Mouse (Mus musculus) B cell, adult 2 months (primary cell): ENCODE measurements around the gene Eif3d.
"Not testable (repeated sequence)": the region's sequence is repeated elsewhere in the genome, so short reads cannot be mapped to it uniquely, and the experiment has no call there.

Experiments
- DNase-seq, 2 experiments: peaks; one replicate each; pipeline ENCODE4 v3.0.0; 2022

Eif3d gene

GRCm38 (mm10) chr15:77970470-77971292, at the start of gene Eif3d:
TSS of gene Eif3d (minus strand) at chr15:77970813.
- DNase-seq, result peak; percentile 97 to 98

DNA sequence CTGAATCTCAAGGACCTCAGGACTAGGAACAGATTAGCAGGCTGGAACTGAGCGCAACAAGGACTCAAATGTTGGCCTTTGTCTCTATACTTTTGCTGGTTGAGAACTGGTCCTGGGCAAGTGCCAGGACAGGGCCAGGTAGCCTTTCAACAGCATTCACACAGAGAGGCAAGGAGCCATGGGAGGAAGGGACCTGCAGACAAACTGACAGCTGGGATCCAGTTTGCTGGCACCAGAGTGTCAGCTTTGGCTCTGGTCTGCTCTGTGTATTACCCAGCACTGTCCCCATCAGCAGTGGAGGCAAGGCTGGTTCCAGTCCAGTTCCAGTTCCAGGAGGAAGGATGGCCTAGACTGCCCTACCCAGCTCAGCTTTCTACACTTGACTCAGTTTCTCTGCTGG, 43.4 kb upstream of the Eif3d start:
- DNase-seq, result no peak

DNA sequence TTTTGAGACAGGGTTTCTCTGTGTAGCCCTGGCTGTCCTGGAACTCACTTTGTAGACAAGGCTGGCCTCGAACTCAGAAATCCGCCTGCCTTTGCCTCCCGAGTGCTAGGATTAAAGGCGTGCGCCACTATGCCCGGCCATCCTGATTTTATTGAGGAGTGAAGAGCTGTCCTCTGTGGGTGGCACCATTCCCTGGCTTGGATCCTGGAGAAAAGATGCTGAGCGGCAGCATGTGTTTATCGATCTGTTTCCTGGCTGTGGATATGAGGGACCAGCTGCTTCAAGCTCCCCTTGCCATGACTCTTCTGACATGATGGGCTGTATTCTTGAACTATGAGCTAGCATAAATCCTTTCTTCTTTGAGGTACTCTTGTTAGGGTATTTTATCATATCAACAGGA, 37.6 kb upstream of the Eif3d start:
- not testable (repeated sequence) for DNase-seq

DNA sequence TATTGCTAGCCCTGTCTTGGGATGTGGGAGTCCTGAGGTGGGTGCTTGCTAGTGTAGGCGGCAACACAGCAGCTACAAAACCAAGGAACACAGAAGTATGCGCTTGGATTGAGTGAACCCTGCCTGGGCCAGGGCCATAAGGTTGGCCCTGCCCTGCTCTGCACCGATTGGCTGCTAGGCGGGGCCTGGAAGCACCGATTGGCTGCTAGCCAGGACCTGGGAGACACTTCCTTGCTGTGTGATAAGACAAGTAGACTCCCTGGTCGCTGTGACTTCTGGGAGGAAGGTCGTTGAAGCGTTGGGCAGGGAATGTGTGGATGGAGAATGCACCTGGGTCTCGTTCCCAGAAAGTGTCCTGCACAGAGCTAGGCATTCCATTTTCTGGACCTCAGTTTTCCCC, 33.3 kb upstream of the Eif3d start:
- DNase-seq, result no peak

DNA sequence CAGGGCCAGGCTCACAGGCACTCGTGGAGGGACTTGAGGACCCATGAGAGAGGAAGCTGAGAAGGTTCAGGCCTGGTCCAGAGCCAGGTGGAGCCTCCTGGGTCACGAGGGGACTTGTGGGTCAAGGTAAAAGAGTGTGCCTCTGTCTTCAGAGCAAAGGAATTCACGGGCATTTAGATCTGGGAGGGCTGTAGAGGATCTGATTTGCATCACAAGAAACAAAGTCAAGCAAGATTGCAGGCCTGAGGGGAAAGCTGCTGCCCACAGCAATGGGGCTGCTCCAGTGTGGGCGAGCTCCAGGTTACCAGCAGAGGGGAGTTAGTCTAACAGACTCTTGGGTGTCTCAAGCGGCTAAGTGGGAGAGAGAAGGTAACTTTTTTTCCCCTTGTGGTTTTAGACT, 30.8 kb upstream of the Eif3d start:
- no peak for DNase-seq

DNA sequence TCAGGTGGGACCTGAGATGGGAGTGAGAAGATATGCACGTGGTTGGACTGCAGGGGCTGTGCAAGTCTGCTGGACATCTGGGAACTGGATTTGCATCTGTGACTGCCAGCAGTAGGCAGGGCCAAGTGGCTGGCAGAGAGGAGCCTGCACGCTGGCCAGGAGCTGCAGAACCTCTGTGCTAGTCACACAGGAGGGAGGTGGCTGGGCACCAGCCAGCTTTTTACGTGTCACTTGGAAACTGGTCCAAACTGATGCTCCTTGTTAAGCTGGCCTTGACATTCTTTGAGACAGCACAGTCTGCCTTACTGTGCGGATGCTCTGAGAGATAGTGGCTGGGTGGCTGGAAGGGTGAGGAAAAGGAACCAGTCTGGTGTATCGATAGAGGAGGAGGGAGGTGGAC, 17.9 kb upstream of the Eif3d start:
- DNase-seq, result no peak

- DNase-seq, result no peak
Measured at GRCm38 (mm10) chr15:77983391-77983790, 12.8 kb upstream of the Eif3d start.

- peak; percentile 74 to 77 for DNase-seq
Measured at GRCm38 (mm10) chr15:77982195-77982939, 11.8 kb upstream of the Eif3d start.

- no peak for DNase-seq
Measured at GRCm38 (mm10) chr15:77981181-77981680, 10.6 kb upstream of the Eif3d start.

DNA sequence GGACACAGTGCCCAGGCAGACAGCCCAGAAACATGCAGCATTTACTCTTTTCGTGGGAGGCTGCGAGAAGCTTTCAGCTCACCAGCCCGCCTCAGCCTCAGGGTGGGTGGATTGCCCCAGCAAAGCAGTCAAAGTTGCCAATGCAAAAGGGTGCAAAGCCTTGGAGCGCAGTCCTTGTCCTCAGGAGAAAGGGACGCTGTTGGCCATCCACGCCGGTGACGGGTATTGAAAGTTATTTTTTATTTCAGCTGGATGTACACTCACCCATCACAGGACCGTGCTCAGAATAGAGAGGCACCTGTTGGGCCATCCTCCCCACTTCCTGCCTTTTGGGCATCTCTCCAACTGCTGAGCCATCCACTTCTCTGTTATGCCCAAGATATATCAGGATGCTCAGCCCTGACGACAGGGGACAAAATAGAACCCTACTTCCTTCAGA, 8.8 kb upstream of the Eif3d start:
- DNase-seq, result no peak

- DNase-seq, result no peak
Measured at GRCm38 (mm10) chr15:77977663-77978062, 7.0 kb upstream of the Eif3d start.

GRCm38 (mm10) chr15:77974165-77974841, 3.7 kb upstream of the Eif3d start:
- DNase-seq, result no peak

- no peak for DNase-seq
Measured at GRCm38 (mm10) chr15:77969940-77970469, 608 bp downstream of the Eif3d start.

- no peak for DNase-seq
Measured at GRCm38 (mm10) chr15:77965117-77965528, 5.5 kb downstream of the Eif3d start.

DNA sequence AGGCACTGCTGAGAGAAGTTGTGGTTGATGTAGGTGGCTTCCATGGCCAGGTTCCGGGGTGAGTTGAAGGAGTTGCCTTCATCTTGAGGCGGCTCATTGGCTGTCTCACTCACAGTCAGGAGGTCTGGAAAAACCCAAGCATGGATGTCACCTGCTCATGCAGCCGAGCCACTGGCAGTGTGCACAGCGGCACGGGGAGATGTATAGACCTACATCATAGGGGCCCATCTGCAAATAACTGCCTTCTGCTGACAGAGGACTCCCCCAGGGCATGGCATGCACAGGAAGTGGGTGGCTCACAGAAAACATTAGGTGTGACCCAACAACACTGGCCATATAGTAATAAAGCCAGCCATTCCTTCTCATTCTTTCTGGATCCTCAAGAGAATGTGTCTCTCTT, 8.2 kb downstream of the Eif3d start:
- no peak for DNase-seq

- DNase-seq, result no peak
Measured at GRCm38 (mm10) chr15:77960693-77961092, 9.9 kb downstream of the Eif3d start.

GRCm38 (mm10) chr15:77958071-77958470, 12.5 kb downstream of the Eif3d start:
- DNase-seq, result no peak

DNA sequence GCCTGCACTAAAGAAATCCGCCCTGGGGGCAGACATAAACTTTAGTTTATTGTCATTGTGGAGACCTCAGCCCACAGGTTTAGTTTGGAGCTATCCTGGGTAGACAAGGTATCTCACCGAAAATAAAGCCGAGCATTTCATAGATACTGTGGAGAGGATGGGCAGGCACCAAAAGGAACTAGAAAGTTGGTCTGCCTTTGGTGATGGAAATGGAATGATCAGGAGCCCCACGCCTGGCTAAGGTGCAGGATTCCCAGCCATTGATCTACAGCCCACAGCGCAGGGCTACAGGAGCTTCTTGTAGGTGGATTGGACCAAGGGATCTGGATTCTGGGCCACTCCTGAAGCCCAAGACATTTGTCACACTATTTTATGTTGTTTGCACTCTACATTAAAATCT, 13.0 kb downstream of the Eif3d start:
- DNase-seq, result no peak

DNA sequence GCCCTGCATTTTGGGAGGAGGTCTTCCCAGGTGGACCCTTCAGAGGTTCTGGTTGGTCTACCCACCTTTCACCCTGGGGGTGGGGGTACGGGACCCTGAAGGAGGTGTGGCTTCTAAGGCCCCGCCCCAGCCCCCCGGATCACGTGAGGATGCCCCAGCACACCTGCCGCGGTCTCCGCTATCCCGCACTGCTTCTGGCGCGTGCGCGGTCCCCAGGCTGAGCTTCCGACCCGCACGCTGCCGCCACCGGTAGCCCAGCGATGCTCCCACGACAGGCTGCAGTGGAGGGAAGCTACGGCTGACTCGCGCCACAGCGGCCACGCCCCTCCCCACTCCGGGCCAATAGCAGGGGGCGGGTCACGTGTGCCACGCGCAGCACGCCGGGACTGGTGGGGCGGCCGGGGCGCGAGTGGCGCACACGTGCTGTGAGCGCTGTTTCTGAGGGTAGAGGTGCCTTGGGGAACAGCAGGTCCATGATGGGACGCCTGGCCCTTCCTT, 14.2 kb downstream of the Eif3d start, which contains the start of gene Foxred2:
TSS of gene Foxred2 (minus strand) at position 319 of the 498 bp plus-strand sequence.
- peak; percentile 93 for DNase-seq

GRCm38 (mm10) chr15:77955440-77956403, 14.9 kb downstream of the Eif3d start:
- DNase-seq, result peak; percentile 18 to 24

- no peak for DNase-seq
Measured at GRCm38 (mm10) chr15:77954362-77954761, 16.3 kb downstream of the Eif3d start.
